Mouse (Mus musculus): ENCODE results near the gene Larp6. TPM values are rescaled to one million over a fixed set of nuclear protein-coding genes. Genes with fewer than 3 reads are reported as not detected.

The Larp6 gene
- polyA plus RNA-seq, 1 experiment from 2014 or later: 1.9 TPM

Other genes starting within 250 kb of the Larp6 start
- 18.7 and 20.0 TPM in 2 replicates for gene Thsd4, start 190.9 kb upstream of the Larp6 start, polyA plus RNA-seq (2015; fragmentation: Nextera tagmentation; extraction: Ambion mirVana)
- 17.7 and 19.0 TPM in 2 replicates for gene Lrrc49, start 24.8 kb upstream of the Larp6 start, polyA plus RNA-seq (2015; fragmentation: Nextera tagmentation; extraction: Ambion mirVana)
- gene Uaca, start 81.6 kb downstream of the Larp6 start, polyA plus RNA-seq (2015; fragmentation: Nextera tagmentation; extraction: Ambion mirVana): 42.0 and 48.7 TPM in 2 replicates

Data from stomach, embryonic 16.5 days (tissue).